Mouse (Mus musculus): ENCODE results near the gene Gm11096. TPM values are rescaled to one million over a fixed set of nuclear protein-coding genes. Genes with fewer than 3 reads are reported as not detected.

Gm11096 gene
- polyA plus RNA-seq (2014; fragmentation: Nextera tagmentation; extraction: Ambion mirVana) = not detected in 2 replicates

GRCm38 (mm10) chr17:81441463-81441862, at the start of gene Gm11096:
Gene Gm11096, plus strand, starts transcription at chr17:81441763.
- Histone ChIP-seq H3K4me2 (ENCODE audit: low read depth, low read length, severe bottlenecking) (no peak within 1 kb of the TSS), H3K36me3 (ENCODE audit: control insufficient read depth, insufficient read depth, low read length) (no peaks in the 10 kb centered on the region), H3K27me3 (ENCODE audit: control insufficient read depth, insufficient read depth, low read length) (no peaks in the 10 kb centered on the region), H3K9me3 (ENCODE audit: control insufficient read depth, low read length) (no peaks in the 10 kb centered on the region), H3K27ac (ENCODE audit: low read depth, low read length) (no peak within 1 kb of the TSS), H3K4me3 (ENCODE audit: low read depth, low read length) (no peak within 1 kb of the TSS), H3K4me1 (replicated peaks; ENCODE audit: control insufficient read depth, insufficient read depth, low read length) (no peaks in the 10 kb centered on the region), H3K9ac (ENCODE audit: low read length) (no peak within 1 kb of the TSS)
- DNase-seq (ENCODE audit: low spot score) (no peak), ATAC-seq (replicated peaks; ENCODE audit: low FRiP score) (no peak)

- no peak overlapping the region for H3K4me3 ChIP-seq (ENCODE audit: low read depth, low read length)
- no peak for DNase-seq (ENCODE audit: low spot score)
- 86% methylated on average over 4 of the region's 4 CpGs for WGBS
- H3K27me3 ChIP-seq (ENCODE audit: control insufficient read depth, insufficient read depth, low read length) = no peaks in the 10 kb centered on the region
- H3K4me1 ChIP-seq (replicated peaks; ENCODE audit: control insufficient read depth, insufficient read depth, low read length) = no peaks in the 10 kb centered on the region
- no peak overlapping the region for H3K27ac ChIP-seq (ENCODE audit: low read depth, low read length)
- H3K9me3 ChIP-seq (ENCODE audit: control insufficient read depth, low read length) = no peaks in the 10 kb centered on the region
- H3K9ac ChIP-seq (ENCODE audit: low read length) = no peak overlapping the region
- ATAC-seq (replicated peaks; ENCODE audit: low FRiP score) = no peak
- H3K36me3 ChIP-seq (ENCODE audit: control insufficient read depth, insufficient read depth, low read length) = no peaks in the 10 kb centered on the region
- H3K4me2 ChIP-seq (ENCODE audit: low read depth, low read length, severe bottlenecking) = no peak overlapping the region
Observed at GRCm38 (mm10) chr17:81393040-81393439, 48.5 kb upstream of the Gm11096 start.

- Histone ChIP-seq H3K4me3 (ENCODE audit: low read depth, low read length) (no peak overlapping the region), H3K36me3 (ENCODE audit: control insufficient read depth, insufficient read depth, low read length) (no peaks in the 10 kb centered on the region), H3K9me3 (ENCODE audit: control insufficient read depth, low read length) (no peaks in the 10 kb centered on the region), H3K27me3 (ENCODE audit: control insufficient read depth, insufficient read depth, low read length) (no peaks in the 10 kb centered on the region), H3K4me1 (replicated peaks; ENCODE audit: control insufficient read depth, insufficient read depth, low read length) (no peaks in the 10 kb centered on the region), H3K4me2 (ENCODE audit: low read depth, low read length, severe bottlenecking) (no peak overlapping the region), H3K27ac (ENCODE audit: low read depth, low read length) (no peak overlapping the region), H3K9ac (ENCODE audit: low read length) (no peak overlapping the region)
- WGBS = 46% methylated on average over 2 of the region's 2 CpGs
- ATAC-seq (replicated peaks; ENCODE audit: low FRiP score) = no peak
- DNase-seq (ENCODE audit: low spot score) = no peak
Observed at GRCm38 (mm10) chr17:81394124-81394523, 47.4 kb upstream of the Gm11096 start.

- Histone ChIP-seq H3K9ac (ENCODE audit: low read length) (no peak overlapping the region), H3K27ac (ENCODE audit: low read depth, low read length) (no peak overlapping the region), H3K4me3 (ENCODE audit: low read depth, low read length) (no peak overlapping the region), H3K27me3 (ENCODE audit: control insufficient read depth, insufficient read depth, low read length) (no peaks in the 10 kb centered on the region), H3K4me1 (replicated peaks; ENCODE audit: control insufficient read depth, insufficient read depth, low read length) (no peaks in the 10 kb centered on the region), H3K9me3 (ENCODE audit: control insufficient read depth, low read length) (no peaks in the 10 kb centered on the region), H3K36me3 (ENCODE audit: control insufficient read depth, insufficient read depth, low read length) (no peaks in the 10 kb centered on the region), H3K4me2 (ENCODE audit: low read depth, low read length, severe bottlenecking) (no peak overlapping the region)
- no peak for ATAC-seq (replicated peaks; ENCODE audit: low FRiP score)
- 55% methylated on average over 1 of the region's 1 CpGs for WGBS
- no peak for DNase-seq (ENCODE audit: low spot score)
Observed at GRCm38 (mm10) chr17:81397434-81397833, 44.1 kb upstream of the Gm11096 start.

- no peak overlapping the region for H3K4me3 ChIP-seq (ENCODE audit: low read depth, low read length)
- H3K4me2 ChIP-seq (ENCODE audit: low read depth, low read length, severe bottlenecking) = no peak overlapping the region
- ATAC-seq (replicated peaks; ENCODE audit: low FRiP score) (no peak), DNase-seq (ENCODE audit: low spot score) (no peak)
- H3K27ac ChIP-seq (ENCODE audit: low read depth, low read length) = no peak overlapping the region
- no peaks in the 10 kb centered on the region for H3K27me3 ChIP-seq (ENCODE audit: control insufficient read depth, insufficient read depth, low read length)
- H3K4me1 ChIP-seq (replicated peaks; ENCODE audit: control insufficient read depth, insufficient read depth, low read length) = peaks cover 3% of the 10 kb centered on the region; the same call in 1 of the 2 replicates
- WGBS = 81% methylated on average over 5 of the region's 5 CpGs
- no peaks in the 10 kb centered on the region for H3K9me3 ChIP-seq (ENCODE audit: control insufficient read depth, low read length)
- no peak overlapping the region for H3K9ac ChIP-seq (ENCODE audit: low read length)
- no peaks in the 10 kb centered on the region for H3K36me3 ChIP-seq (ENCODE audit: control insufficient read depth, insufficient read depth, low read length)
Observed at GRCm38 (mm10) chr17:81400377-81400776, 41.2 kb upstream of the Gm11096 start.

- peaks cover 3% of the 10 kb centered on the region; the same call in 1 of the 2 replicates for H3K4me1 ChIP-seq (replicated peaks; ENCODE audit: control insufficient read depth, insufficient read depth, low read length)
- H3K27ac ChIP-seq (ENCODE audit: low read depth, low read length) = no peak overlapping the region
- H3K4me3 ChIP-seq (ENCODE audit: low read depth, low read length) = no peak overlapping the region
- H3K9ac ChIP-seq (ENCODE audit: low read length) = no peak overlapping the region
- ATAC-seq (replicated peaks; ENCODE audit: low FRiP score) (no peak), DNase-seq (ENCODE audit: low spot score) (no peak)
- WGBS = 74% methylated on average over 2 of the region's 2 CpGs
- no peaks in the 10 kb centered on the region for H3K27me3 ChIP-seq (ENCODE audit: control insufficient read depth, insufficient read depth, low read length)
- H3K4me2 ChIP-seq (ENCODE audit: low read depth, low read length, severe bottlenecking) = no peak overlapping the region
- H3K9me3 ChIP-seq (ENCODE audit: control insufficient read depth, low read length) = no peaks in the 10 kb centered on the region
- no peaks in the 10 kb centered on the region for H3K36me3 ChIP-seq (ENCODE audit: control insufficient read depth, insufficient read depth, low read length)
Observed at GRCm38 (mm10) chr17:81402636-81403035, 38.9 kb upstream of the Gm11096 start.

GRCm38 (mm10) chr17:81403121-81403520, 38.4 kb upstream of the Gm11096 start:
- DNase-seq (ENCODE audit: low spot score) (no peak), ATAC-seq (replicated peaks; ENCODE audit: low FRiP score) (no peak)
- Histone ChIP-seq H3K36me3 (ENCODE audit: control insufficient read depth, insufficient read depth, low read length) (no peaks in the 10 kb centered on the region), H3K27me3 (ENCODE audit: control insufficient read depth, insufficient read depth, low read length) (no peaks in the 10 kb centered on the region), H3K9me3 (ENCODE audit: control insufficient read depth, low read length) (no peaks in the 10 kb centered on the region), H3K4me2 (ENCODE audit: low read depth, low read length, severe bottlenecking) (no peak overlapping the region), H3K4me3 (ENCODE audit: low read depth, low read length) (no peak overlapping the region), H3K9ac (ENCODE audit: low read length) (no peak overlapping the region), H3K27ac (ENCODE audit: low read depth, low read length) (no peak overlapping the region), H3K4me1 (replicated peaks; ENCODE audit: control insufficient read depth, insufficient read depth, low read length) (peaks cover 3% of the 10 kb centered on the region; the same call in 1 of the 2 replicates)
- WGBS = 91% methylated on average over 4 of the region's 4 CpGs

GRCm38 (mm10) chr17:81404225-81404624, 37.3 kb upstream of the Gm11096 start:
- Histone ChIP-seq H3K27me3 (ENCODE audit: control insufficient read depth, insufficient read depth, low read length) (no peaks in the 10 kb centered on the region), H3K4me2 (ENCODE audit: low read depth, low read length, severe bottlenecking) (no peak overlapping the region), H3K36me3 (ENCODE audit: control insufficient read depth, insufficient read depth, low read length) (no peaks in the 10 kb centered on the region), H3K9me3 (ENCODE audit: control insufficient read depth, low read length) (no peaks in the 10 kb centered on the region), H3K4me3 (ENCODE audit: low read depth, low read length) (no peak overlapping the region), H3K9ac (ENCODE audit: low read length) (no peak overlapping the region), H3K27ac (ENCODE audit: low read depth, low read length) (no peak overlapping the region), H3K4me1 (replicated peaks; ENCODE audit: control insufficient read depth, insufficient read depth, low read length) (peaks cover 3% of the 10 kb centered on the region; the same call in 1 of the 2 replicates)
- ATAC-seq (replicated peaks; ENCODE audit: low FRiP score) (no peak), DNase-seq (ENCODE audit: low spot score) (no peak)
- WGBS = 68% methylated on average over 4 of the region's 4 CpGs

GRCm38 (mm10) chr17:81412736-81413135, 28.8 kb upstream of the Gm11096 start:
- no peaks in the 10 kb centered on the region for H3K9me3 ChIP-seq (ENCODE audit: control insufficient read depth, low read length)
- no peak overlapping the region for H3K27ac ChIP-seq (ENCODE audit: low read depth, low read length)
- no peaks in the 10 kb centered on the region for H3K4me1 ChIP-seq (replicated peaks; ENCODE audit: control insufficient read depth, insufficient read depth, low read length)
- no peak overlapping the region for H3K4me3 ChIP-seq (ENCODE audit: low read depth, low read length)
- no peak for ATAC-seq (replicated peaks; ENCODE audit: low FRiP score)
- H3K4me2 ChIP-seq (ENCODE audit: low read depth, low read length, severe bottlenecking) = no peak overlapping the region
- no peaks in the 10 kb centered on the region for H3K27me3 ChIP-seq (ENCODE audit: control insufficient read depth, insufficient read depth, low read length)
- DNase-seq (ENCODE audit: low spot score) = no peak
- no peaks in the 10 kb centered on the region for H3K36me3 ChIP-seq (ENCODE audit: control insufficient read depth, insufficient read depth, low read length)
- H3K9ac ChIP-seq (ENCODE audit: low read length) = no peak overlapping the region
- WGBS = 97% methylated on average over 4 of the region's 4 CpGs

All from forebrain, embryonic 11.5 days (tissue).